Mouse (Mus musculus): ENCODE measurements around the gene Ppp3ca.

DNA sequence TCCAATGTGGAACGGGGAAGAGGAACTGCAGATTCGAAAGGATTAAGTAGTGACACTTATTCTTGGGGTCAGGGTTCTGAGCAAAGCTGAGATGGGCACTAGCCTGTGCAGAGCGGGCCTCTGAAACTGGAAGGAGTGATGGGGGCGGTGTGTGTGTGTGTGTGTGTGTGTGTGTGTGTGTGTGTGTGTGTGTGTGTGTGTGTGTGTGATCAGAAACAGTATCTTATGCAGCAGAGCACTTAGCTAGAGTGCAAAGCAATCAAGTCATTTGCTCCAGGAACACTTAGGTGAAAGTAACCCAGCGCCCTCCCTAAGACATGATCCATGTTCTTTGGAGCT is 2.0 kb downstream of the Ppp3ca start:
- no peak for TF ChIP-seq CEBPB (IDR thresholded peaks at IDR 0.05; ENCODE audit: low read depth)
- TF ChIP-seq MAX (IDR thresholded peaks at IDR 0.05), result no peak
- no peak for TF ChIP-seq CTCF (IDR thresholded peaks at IDR 0.05; ENCODE audit: control insufficient read depth, insufficient read depth, insufficient read length)
